Mouse (Mus musculus) embryonic fibroblast, embryonic 13.5 days (primary cell): ENCODE measurements at regions not wholly inside any gene's neighbourhood (a gene's known extent, or its start where the extent isn't known, plus 50 kb on each side); places are given as distances from the start of the nearest gene placed in this dataset.

ENCODE experiments used
- CTCF ChIP-seq: IDR thresholded peaks from 2 replicates; pipeline ENCODE4 v1.5.1; 2011; ENCODE audit warnings: mild to moderate bottlenecking, control low read depth, low read length, moderate library complexity, borderline replicate concordance; ENCODE audit not compliant: insufficient read depth
- POLR2A ChIP-seq: IDR thresholded peaks from 2 replicates; pipeline ENCODE4 v1.6.1; 2011; ENCODE audit warnings: low read depth, mild to moderate bottlenecking, control low read depth, low read length, moderate library complexity

DNA sequence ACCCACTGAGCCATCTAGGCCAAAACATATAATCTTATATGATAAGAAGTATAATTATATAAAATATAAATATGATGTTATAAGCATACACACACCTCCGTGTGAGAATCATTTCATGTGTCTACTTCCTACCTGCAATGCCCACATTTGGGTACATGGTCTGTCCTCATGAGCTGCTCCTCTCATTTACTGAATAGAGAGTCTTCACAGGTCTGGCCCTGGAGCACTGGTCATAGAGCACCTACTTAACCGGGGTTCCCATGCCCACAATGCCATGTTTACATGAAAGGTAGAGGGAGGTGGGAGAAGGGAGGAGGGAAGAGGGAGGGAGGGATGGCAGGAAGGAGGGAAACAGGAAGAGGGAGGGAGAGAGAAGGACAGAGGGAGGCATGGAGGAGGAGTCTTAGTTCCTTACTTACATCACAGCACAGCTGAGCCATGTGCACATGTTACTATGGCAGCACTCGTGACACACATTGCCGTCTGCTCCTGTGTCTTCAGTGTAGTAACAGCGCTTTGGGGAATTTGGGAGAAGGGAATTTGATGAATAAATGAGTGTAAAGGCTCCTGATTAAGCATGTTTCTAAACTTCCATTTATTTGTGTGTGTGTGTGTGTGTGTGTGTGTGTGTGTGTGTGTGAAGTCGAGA lies 585.3 kb upstream of the Lcorl start:
- TF ChIP-seq CTCF: no peak
- no peak for TF ChIP-seq POLR2A
